Mouse (Mus musculus): ENCODE results near the gene Wnt9a. TPM values are rescaled to one million over a fixed set of nuclear protein-coding genes. Genes with fewer than 3 reads are reported as not detected.

Gene Wnt9a
- polyA plus RNA-seq, 1 experiment: 2.2 TPM

- no peaks in the 10 kb centered on the region for H3K27me3 ChIP-seq (ENCODE audit: control insufficient read depth, insufficient read depth, low read length)
- H3K4me1 ChIP-seq (replicated peaks; ENCODE audit: control insufficient read depth, insufficient read depth, low read length): no peaks in the 10 kb centered on the region
- DNase-seq: no peak
- H3K4me3 ChIP-seq (ENCODE audit: control insufficient read depth, insufficient read depth, low read length): no peak overlapping the region
- no peak for TF ChIP-seq CTCF (IDR thresholded peaks at IDR 0.05; ENCODE audit: borderline replicate concordance, control insufficient read depth, extremely low read depth, insufficient read depth, low read length, poor library complexity)
- TF ChIP-seq POLR2A (IDR thresholded peaks at IDR 0.05; ENCODE audit: control insufficient read depth, extremely low read depth, insufficient read depth, low read length, poor library complexity): no peak
- H3K36me3 ChIP-seq (ENCODE audit: control insufficient read depth, insufficient read depth, low read length): no peaks in the 10 kb centered on the region
- WGBS: 92% methylated on average over 6 of the region's 6 CpGs
- H3K27ac ChIP-seq (ENCODE audit: control insufficient read depth, insufficient read depth, low read length): no peak overlapping the region
Measured at GRCm38 (mm10) chr11:59329616-59330015, 22.9 kb downstream of the Wnt9a start.

GRCm38 (mm10) chr11:59330560-59330959, 23.8 kb downstream of the Wnt9a start:
- TF ChIP-seq POLR2A (IDR thresholded peaks at IDR 0.05; ENCODE audit: control insufficient read depth, extremely low read depth, insufficient read depth, low read length, poor library complexity): no peak
- TF ChIP-seq CTCF (IDR thresholded peaks at IDR 0.05; ENCODE audit: borderline replicate concordance, control insufficient read depth, extremely low read depth, insufficient read depth, low read length, poor library complexity): peak; percentile 82
- H3K4me1 ChIP-seq (replicated peaks; ENCODE audit: control insufficient read depth, insufficient read depth, low read length): no peaks in the 10 kb centered on the region
- no peaks in the 10 kb centered on the region for H3K36me3 ChIP-seq (ENCODE audit: control insufficient read depth, insufficient read depth, low read length)
- 63% methylated on average over 5 of the region's 5 CpGs for WGBS
- no peak overlapping the region for H3K27ac ChIP-seq (ENCODE audit: control insufficient read depth, insufficient read depth, low read length)
- H3K27me3 ChIP-seq (ENCODE audit: control insufficient read depth, insufficient read depth, low read length): no peaks in the 10 kb centered on the region
- no peak overlapping the region for H3K4me3 ChIP-seq (ENCODE audit: control insufficient read depth, insufficient read depth, low read length)
- peak; percentile 48 for DNase-seq

DNA sequence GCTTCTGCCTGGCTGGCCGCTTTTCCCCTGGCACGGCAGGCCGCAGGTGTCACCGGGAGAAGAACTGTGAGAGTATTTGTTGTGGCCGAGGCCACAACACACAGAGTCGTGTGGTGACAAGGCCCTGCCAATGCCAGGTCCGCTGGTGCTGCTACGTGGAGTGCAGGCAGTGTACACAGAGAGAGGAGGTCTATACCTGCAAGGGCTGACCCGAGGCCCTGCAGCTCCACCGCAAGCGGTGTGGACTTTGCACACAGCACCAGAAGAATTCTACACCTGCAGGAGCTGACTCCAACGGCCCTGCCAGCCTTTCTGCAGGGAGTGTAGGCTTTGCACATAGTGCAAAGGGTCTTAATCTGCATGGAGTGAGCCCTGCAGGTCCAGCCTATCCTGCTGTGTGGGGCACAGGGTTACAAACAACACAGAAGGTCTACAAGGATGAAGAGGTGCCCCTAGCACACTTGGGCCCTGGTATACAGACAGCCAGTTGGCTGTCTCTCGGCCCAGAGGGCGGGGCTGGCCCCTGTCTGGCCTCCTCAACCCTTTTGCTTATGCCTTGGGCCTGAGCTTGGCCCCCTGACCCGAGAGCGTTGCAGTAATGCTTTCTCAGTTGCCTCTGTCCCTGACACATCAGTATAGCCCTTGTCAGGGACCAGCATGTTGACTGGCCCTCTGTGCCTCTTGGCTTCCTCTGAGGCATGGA, 24.6 kb downstream of the Wnt9a start:
- Histone ChIP-seq H3K27me3 (ENCODE audit: control insufficient read depth, insufficient read depth, low read length) (no peaks in the 10 kb centered on the region), H3K36me3 (ENCODE audit: control insufficient read depth, insufficient read depth, low read length) (no peaks in the 10 kb centered on the region), H3K4me3 (ENCODE audit: control insufficient read depth, insufficient read depth, low read length) (no peak overlapping the region), H3K27ac (ENCODE audit: control insufficient read depth, insufficient read depth, low read length) (no peak overlapping the region), H3K4me1 (replicated peaks; ENCODE audit: control insufficient read depth, insufficient read depth, low read length) (no peaks in the 10 kb centered on the region)
- TF ChIP-seq POLR2A (IDR thresholded peaks at IDR 0.05; ENCODE audit: control insufficient read depth, extremely low read depth, insufficient read depth, low read length, poor library complexity): no peak
- TF ChIP-seq CTCF (IDR thresholded peaks at IDR 0.05; ENCODE audit: borderline replicate concordance, control insufficient read depth, extremely low read depth, insufficient read depth, low read length, poor library complexity): no peak
- 94% methylated on average over 16 of the region's 16 CpGs for WGBS
- no peak for DNase-seq

- no peaks in the 10 kb centered on the region for H3K36me3 ChIP-seq (ENCODE audit: control insufficient read depth, insufficient read depth, low read length)
Measured at GRCm38 (mm10) chr11:59332938-59333337, 26.2 kb downstream of the Wnt9a start.

DNA sequence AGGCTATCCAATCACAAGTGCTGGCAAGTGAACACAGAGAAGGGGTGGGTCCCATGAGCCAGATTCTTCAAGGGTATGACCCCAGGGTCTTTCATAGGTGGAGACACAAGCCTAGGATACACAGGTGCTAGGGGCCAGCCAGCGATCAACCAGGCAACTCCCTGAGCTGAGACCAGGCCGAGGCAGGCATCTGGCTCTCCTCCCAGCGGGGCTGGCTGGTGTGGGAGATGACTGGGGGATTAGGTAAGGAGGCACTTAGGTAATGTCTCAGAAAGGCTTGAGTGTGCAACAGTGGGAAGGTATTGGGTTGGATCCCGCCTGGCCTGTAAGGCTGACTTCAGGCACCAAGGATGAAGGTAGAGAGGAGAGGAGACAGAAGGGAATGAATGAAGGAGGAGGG, 28.4 kb downstream of the Wnt9a start:
- no peak for TF ChIP-seq CTCF (IDR thresholded peaks at IDR 0.05; ENCODE audit: borderline replicate concordance, control insufficient read depth, extremely low read depth, insufficient read depth, low read length, poor library complexity)
- no peak for TF ChIP-seq POLR2A (IDR thresholded peaks at IDR 0.05; ENCODE audit: control insufficient read depth, extremely low read depth, insufficient read depth, low read length, poor library complexity)
- H3K27ac ChIP-seq (ENCODE audit: control insufficient read depth, insufficient read depth, low read length): no peak overlapping the region
- no peaks in the 10 kb centered on the region for H3K36me3 ChIP-seq (ENCODE audit: control insufficient read depth, insufficient read depth, low read length)
- H3K27me3 ChIP-seq (ENCODE audit: control insufficient read depth, insufficient read depth, low read length): no peaks in the 10 kb centered on the region
- 93% methylated on average over 4 of the region's 4 CpGs for WGBS
- no peaks in the 10 kb centered on the region for H3K4me1 ChIP-seq (replicated peaks; ENCODE audit: control insufficient read depth, insufficient read depth, low read length)
- no peak overlapping the region for H3K4me3 ChIP-seq (ENCODE audit: control insufficient read depth, insufficient read depth, low read length)
- DNase-seq: no peak

More at GRCm38 (mm10) chr11:59332938-59333337, 26.2 kb downstream of the Wnt9a start:
- no peaks in the 10 kb centered on the region for H3K27me3 ChIP-seq (ENCODE audit: control insufficient read depth, insufficient read depth, low read length)
- H3K27ac ChIP-seq (ENCODE audit: control insufficient read depth, insufficient read depth, low read length): no peak overlapping the region
- 76% methylated on average over 9 of the region's 9 CpGs for WGBS
- no peaks in the 10 kb centered on the region for H3K4me1 ChIP-seq (replicated peaks; ENCODE audit: control insufficient read depth, insufficient read depth, low read length)
- DNase-seq: no peak
- no peak for TF ChIP-seq POLR2A (IDR thresholded peaks at IDR 0.05; ENCODE audit: control insufficient read depth, extremely low read depth, insufficient read depth, low read length, poor library complexity)
- TF ChIP-seq CTCF (IDR thresholded peaks at IDR 0.05; ENCODE audit: borderline replicate concordance, control insufficient read depth, extremely low read depth, insufficient read depth, low read length, poor library complexity): no peak
- no peak overlapping the region for H3K4me3 ChIP-seq (ENCODE audit: control insufficient read depth, insufficient read depth, low read length)

- no peak for DNase-seq
- no peak overlapping the region for H3K4me3 ChIP-seq (ENCODE audit: control insufficient read depth, insufficient read depth, low read length)
- no peak overlapping the region for H3K27ac ChIP-seq (ENCODE audit: control insufficient read depth, insufficient read depth, low read length)
- no peaks in the 10 kb centered on the region for H3K27me3 ChIP-seq (ENCODE audit: control insufficient read depth, insufficient read depth, low read length)
- no peaks in the 10 kb centered on the region for H3K4me1 ChIP-seq (replicated peaks; ENCODE audit: control insufficient read depth, insufficient read depth, low read length)
- H3K36me3 ChIP-seq (ENCODE audit: control insufficient read depth, insufficient read depth, low read length): no peaks in the 10 kb centered on the region
- TF ChIP-seq POLR2A (IDR thresholded peaks at IDR 0.05; ENCODE audit: control insufficient read depth, extremely low read depth, insufficient read depth, low read length, poor library complexity) (no peak), CTCF (IDR thresholded peaks at IDR 0.05; ENCODE audit: borderline replicate concordance, control insufficient read depth, extremely low read depth, insufficient read depth, low read length, poor library complexity) (no peak)
- WGBS: 66% methylated on average over 2 of the region's 2 CpGs
Measured at GRCm38 (mm10) chr11:59335942-59336341, 29.2 kb downstream of the Wnt9a start.

All from thymus, adult 2 months (tissue).